Mouse (Mus musculus) adrenal gland, adult (tissue): ENCODE data around the gene Nat8f2.
A peak's percentile ranks its signal among the peaks of the same experiment; 100 is the strongest.
"Not testable (repeated sequence)": the region's sequence is repeated elsewhere in the genome, so short reads cannot be mapped to it uniquely, and the experiment has no call there.

Experiments used
- DNase-seq, 2 experiments: peaks; one replicate each; pipeline ENCODE4 v3.0.0; 2022 to 2023; ENCODE audit warnings: low spot score in 1 of 2; ENCODE audit not compliant: inconsistent age in 2 of 2

Gene Nat8f2

DNA sequence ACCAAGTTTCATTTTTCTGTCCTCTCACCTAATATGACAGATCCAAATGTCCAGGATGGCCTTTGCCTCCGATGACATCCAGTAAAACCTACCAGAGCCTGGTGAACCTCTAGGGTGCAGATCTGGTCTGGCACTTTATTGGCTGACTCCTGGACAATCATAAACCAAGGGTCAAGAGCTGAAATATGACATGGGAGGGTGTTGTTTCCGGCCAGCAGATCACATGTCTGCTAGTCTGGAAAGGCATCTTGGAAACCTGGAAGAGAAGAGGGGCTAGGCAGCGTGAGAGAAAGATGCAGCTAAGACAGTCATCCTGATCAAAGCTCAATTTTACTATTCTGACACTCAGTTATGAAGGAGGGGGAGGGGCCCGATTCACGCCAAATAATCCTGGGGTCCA, at the start of gene Nat8f2:
Gene Nat8f2 (minus strand): TSS at position 153 of the 400 bp plus-strand sequence.
- not testable (repeated sequence) for DNase-seq

DNA sequence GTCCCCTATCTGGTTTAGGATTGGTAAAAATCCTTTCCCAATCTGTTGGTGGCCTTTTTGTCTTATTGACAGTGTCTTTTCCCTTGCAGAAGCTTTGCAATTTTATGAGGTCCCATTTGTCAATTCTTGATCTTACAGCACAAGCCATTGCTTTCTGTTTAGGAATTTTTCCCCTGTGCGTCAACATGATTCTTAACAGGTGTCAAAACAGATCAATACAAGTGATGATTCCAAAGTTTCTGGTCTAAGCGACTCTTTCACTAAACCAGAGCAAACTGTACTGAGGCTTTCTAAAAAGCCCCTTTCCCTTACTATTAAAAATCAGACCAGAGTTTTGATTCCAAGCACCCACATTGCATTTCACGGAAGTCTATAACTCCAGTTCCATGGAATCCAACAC, 49.4 kb upstream of the Nat8f2 start:
- not testable (repeated sequence) for DNase-seq

- DNase-seq = no peak
Measured at GRCm38 (mm10) chr6:85916596-85916995, 47.6 kb upstream of the Nat8f2 start.

GRCm38 (mm10) chr6:85915539-85916513, 46.9 kb upstream of the Nat8f2 start, which contains the start of gene Nat8f1:
TSS of gene Nat8f1 (minus strand) at chr6:85915687.
- DNase-seq = peak; percentile 93 to 98

DNA sequence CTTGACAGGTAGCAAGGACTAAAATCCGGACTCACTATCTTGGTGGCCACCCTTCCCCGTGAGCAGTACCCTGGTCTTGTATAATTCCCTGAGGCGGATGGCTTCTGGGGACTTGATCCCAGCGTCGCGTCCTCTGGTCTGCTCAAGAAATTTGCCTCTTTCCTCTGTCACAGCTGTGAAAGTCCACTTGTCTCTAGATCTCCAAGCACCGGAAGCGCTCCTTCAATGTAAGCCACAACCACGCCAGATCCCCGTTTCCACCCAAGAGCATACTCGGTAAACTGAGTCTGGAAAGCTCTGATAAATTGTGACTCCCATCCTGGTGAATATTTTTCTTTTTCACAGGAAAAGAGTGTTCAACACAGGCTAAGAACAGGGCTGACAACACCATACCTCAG, 46.2 kb upstream of the Nat8f2 start:
- no peak for DNase-seq

DNA sequence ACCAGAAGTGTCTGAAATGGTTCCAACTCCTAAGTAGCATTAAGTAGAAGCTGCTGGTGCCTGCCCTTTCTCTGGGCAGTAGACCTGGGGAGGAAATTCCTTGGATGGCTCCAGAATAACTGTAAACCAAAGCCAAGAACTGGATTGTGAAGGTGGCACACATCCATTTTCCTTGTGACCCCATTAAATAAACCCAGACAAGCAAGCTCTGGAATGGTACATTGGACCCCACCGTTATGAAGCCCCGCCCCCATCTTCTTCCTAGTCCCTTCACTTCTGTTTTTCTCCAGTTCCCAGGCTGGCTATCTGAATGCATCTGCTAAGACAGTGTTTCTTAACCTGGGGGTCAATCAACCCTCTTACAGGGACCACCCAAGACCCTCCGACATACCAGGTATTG, 42.6 kb upstream of the Nat8f2 start, which contains the start of gene Tprkb:
Gene Tprkb (plus strand): TSS at position 279 of the 400 bp plus-strand sequence.
- no peak for DNase-seq

- no peak for DNase-seq
Measured at GRCm38 (mm10) chr6:85909704-85910103, 40.7 kb upstream of the Nat8f2 start.

- DNase-seq = no peak
Measured at GRCm38 (mm10) chr6:85908341-85908740, 39.4 kb upstream of the Nat8f2 start.

DNA sequence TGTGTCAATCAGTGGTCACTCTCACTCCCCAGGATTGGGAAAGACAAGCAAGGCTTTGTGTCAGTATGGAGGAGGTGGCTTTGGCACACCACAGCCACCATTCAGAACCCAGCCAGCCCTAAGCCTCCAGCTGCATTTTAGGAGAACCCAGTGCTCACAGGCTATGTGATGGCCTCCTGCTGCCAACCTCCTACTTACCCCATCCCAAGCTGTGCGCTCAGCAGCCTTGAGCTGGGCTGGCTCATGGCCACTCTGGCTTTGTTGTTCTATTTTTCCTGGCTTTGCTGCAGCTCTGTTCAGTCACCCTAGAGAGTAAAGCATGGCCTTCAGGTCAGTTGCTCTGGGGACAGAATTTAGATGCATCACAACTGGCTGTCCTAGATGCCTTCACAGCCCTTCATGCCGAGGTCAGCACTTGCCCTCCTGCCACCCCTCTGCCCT, 38.0 kb upstream of the Nat8f2 start:
- DNase-seq = peak; percentile 87 to 94

GRCm38 (mm10) chr6:85904642-85905061, 35.7 kb upstream of the Nat8f2 start, which contains the start of gene Nat8f4:
TSS of gene Nat8f4 (minus strand) at chr6:85904884.
- DNase-seq = peak; percentile 88 to 96

DNA sequence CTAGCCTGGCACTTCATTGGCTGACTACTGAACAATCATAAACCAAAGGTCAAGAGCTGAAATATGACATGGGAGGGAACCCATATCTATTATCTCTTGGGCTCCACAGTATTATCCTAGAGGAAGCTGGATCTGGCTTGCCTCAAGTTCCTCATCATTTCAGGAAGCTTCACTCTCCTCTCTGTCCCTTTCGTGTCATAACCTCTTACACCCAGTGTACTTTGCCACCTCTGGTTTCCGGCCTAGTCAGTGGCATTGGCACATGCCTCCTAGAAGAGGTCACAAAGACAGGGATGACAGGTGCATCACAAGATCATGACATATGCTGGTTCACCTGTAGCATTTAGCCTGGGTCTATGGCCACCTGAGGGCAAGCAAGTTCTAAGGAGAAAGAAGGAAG, 33.3 kb upstream of the Nat8f2 start:
- no peak for DNase-seq

DNA sequence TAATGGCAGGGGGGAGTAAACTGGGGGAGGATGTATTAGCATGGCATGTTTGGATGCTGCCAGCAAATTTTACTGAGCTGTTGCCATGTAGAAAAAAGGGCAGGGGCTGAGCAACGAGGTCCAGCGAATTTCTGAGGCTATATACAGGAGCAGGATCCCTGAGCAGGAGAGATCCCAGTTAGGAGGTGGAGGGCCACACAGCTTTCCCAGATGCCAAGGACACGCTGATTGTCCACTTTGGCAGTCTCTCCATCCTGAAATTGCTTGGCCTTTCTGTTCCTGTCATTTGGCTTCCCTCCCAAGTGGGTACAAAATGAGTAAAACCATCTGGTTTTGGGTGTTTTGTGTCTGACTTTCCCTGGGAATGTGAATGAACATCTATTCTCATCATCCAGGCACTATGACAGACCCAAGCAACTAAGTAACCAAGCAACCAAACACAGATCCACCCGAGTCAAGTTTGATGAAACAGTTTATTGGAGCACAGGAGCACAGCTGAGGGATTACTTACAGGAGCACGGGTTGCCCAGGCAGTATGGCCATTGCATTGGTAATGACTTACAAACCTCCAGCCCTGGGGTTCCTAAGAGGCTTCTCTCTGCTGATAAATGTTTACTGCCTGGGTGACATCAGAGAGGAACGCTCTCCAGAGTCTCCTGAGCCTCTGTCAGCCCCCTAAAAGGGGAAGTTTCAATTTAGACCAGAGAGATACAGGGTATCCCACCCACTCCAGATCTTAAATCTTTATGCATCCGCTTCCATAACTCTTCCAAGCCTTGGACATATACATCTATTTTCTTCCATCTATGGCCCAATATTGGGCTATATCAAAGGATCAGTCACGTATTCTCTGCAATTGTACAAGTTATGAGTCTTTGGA, 29.9 kb upstream of the Nat8f2 start:
- peak; percentile 61 to 72 for DNase-seq

DNA sequence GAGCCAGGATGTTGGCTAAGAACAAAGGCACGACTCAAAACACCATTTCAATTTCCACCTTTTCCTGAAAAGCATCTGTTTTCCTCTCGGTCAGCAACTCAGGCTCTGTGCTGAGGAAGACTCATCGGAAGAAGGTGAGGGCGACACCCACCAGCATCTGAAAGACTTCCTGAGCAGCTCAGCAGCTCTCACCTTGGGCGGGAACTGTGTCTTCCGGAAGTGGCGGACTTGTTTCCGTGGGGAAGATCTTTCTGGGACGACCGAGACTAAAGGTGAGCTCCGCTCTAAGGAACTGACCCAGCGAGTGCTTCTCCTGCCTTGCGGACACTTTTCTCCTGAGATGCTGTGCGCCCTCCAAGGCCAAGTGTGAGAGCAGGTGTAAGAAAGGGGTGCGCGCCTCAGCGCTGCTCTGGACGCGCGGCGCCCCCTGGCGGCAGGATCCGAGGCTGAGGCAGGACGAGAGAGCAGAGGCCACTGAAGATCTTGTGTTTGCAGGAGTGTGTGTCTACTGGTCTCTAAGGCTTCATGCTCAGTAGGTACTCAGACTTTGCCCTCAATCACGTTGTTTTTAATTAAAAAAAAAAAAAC, 26.2 kb upstream of the Nat8f2 start:
- peak in 1 of 2 experiments; percentile 71 for DNase-seq

DNA sequence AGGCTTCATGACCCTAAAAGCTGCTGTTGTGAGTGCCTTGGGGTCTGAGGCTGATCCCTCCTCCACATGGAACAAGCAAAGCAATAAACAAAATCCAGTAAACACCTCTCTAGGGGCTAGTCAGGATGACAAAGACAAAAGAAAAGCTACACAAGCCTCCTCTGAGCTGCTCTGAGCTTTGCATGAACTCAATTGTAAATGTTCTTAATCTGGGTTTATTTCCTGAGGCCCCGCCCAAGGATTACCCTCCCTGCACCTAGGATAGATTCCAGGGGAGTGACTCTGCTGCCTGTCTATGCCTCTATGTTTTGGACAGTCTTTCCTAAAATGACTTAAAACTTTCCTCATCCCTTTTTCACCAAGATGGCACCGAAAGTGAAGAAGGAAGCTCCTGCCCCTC, 20.0 kb upstream of the Nat8f2 start:
- DNase-seq = no peak

DNA sequence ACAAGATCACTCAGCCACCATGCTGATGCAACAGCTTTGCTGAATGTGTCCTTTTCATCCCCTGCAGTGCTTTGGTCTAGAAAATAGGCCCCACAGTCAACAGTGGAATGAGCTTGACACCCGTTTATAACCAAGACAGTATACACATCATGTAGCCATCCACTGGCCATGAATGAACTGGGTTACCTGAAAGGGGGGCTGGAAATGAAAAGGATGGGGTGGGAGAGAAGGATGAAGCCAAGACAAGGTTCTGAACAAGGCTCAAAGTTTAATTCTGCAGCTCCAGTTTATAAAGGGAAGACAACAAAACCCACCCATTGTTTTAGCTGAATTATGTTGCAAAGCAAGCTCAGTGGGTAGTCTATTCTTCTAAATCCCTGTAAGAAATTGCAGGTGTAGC, 15.4 kb upstream of the Nat8f2 start:
- DNase-seq = no peak

GRCm38 (mm10) chr6:85883246-85883645, 14.3 kb upstream of the Nat8f2 start:
- DNase-seq = not testable (repeated sequence)

GRCm38 (mm10) chr6:85867726-85868690, 950 bp downstream of the Nat8f2 start:
- DNase-seq = peak in 1 of 2 experiments; percentile 73

DNA sequence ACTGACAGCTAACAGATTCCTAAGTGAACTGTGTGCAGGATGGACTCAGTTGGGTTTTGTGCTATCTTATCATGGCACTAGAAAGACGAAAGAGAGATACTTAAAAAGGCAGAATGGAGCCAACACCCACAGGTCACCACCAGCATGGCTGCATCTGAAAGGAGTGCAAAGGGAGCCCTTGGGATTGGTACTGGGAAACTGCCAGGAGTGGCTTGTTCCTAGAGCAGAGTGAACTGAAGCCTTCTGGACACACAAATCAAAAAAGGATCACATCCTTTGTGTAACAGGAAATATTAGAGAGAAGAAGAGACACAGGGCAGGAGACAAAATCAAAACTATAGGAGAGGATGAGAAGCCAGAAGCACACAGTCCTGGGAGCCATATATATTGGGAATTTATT, 2.0 kb downstream of the Nat8f2 start:
- not testable (repeated sequence) for DNase-seq

- peak in 1 of 2 experiments; percentile 39 for DNase-seq
Measured at GRCm38 (mm10) chr6:85866166-85866565, 2.8 kb downstream of the Nat8f2 start.
